ENCODE assay signal across 8 mouse cellular contexts in the genomic region with DNA sequence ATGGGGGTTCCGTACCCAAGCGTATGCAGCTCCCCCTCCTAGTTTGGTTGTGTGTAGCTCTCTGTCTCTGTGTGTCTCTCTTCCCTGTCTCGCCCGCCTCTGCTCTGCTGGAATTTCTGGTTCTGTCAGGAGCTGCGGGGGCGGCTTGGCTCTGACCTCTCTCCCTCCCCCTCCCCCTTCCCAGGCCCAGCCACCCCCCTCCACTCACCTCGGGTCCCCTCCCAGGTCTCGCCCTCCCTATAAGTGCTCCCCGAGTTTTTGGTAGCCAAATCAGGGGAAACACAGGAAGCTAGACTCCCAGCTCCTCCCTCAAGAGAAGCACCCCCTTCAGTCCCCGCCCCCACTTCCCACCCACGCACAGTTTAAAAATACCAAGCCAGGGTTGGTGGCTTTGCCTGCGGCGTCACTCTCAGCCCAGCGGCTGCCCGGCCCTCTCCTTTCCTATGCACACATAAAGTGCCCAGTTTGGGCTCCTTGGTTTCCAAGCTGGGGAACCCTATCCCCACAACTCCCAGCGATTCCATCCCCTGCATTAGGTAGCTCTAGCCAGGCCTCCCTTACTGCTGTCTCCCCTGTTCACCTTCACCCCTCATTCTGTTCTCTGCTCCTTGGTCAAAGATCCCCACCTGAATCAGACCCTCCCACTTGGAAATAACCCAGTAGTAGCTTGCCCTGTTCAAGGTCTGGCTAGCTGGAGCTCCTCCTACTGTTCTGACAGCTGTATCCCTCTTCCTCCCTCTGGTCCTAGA. TPM values are rescaled to one million over a fixed set of nuclear protein-coding genes. Genes with fewer than 3 reads are reported as not detected.
DNase-seq lines count a peak whose midpoint lies in the region; ATAC-seq and TF ChIP-seq lines count a peak whose summit lies in the region.

No protein-coding gene starts in this region.

- ATAC-seq in Patski, result peak; percentile 34
- peak; percentile 36 for ATAC-seq in common myeloid progenitor, adult 5-6 weeks (replicated peaks; ENCODE audit: low read depth, poor library complexity, severe bottlenecking)
- peak; percentile 55 for ATAC-seq in lung, embryonic 14.5 days (ENCODE audit: insufficient read depth)
- ATAC-seq in neural tube, embryonic 15.5 days (ENCODE audit: low FRiP score), result no peak

- H3K27ac ChIP-seq in heart, embryonic 10.5 days, result peak overlapping the region; percentile 82
- H3K27ac ChIP-seq in lung, embryonic 14.5 days (ENCODE audit: low read depth), result peak overlapping the region; percentile 91
- H3K27ac ChIP-seq in neural tube, embryonic 15.5 days (replicated peaks), result no peak overlapping the region

- in situ Hi-C loops in Patski (cut with MboI; ENCODE audit: low pct_unique_long_range_greater_than_20kb), result loop anchor here (25.0 kb wide), 3 partner anchors 375 to 1250 kb away; partner anchors contain the start of genes Bloc1s1, Cd63, Cdk4 and March9

- CTCF ChIA-PET in Patski (lab: Charles Lee), result interaction anchor here (0.6 to 1.5 kb wide), 7 partner anchors 8 to 93 kb away, joined by 3 to 5 read pairs (median 4); partner anchors contain the start of genes Lrp1, Stat6 and Tac2

- H3K4me2 ChIP-seq in lung, embryonic 14.5 days, result peak overlapping the region; percentile 88
- H3K4me2 ChIP-seq in neural tube, embryonic 15.5 days, result peak overlapping the region; percentile 45

- no peaks in the 10 kb centered on the region for H3K27me3 ChIP-seq in Patski
- H3K27me3 ChIP-seq in heart, embryonic 10.5 days (ENCODE audit: insufficient read depth, poor library complexity, severe bottlenecking), result peaks cover 39% of the 10 kb centered on the region
- no peaks in the 10 kb centered on the region for H3K27me3 ChIP-seq in lung, embryonic 14.5 days (ENCODE audit: insufficient read depth, low read length)
- peaks cover 71% of the 10 kb centered on the region for H3K27me3 ChIP-seq in neural tube, embryonic 15.5 days (replicated peaks)

- peak overlapping the region; percentile 46 for H3K9ac ChIP-seq in lung, embryonic 14.5 days
- 0 out of 2 replicates have a peak overlapping the region, but pooled peaks have one; percentile 2 for H3K9ac ChIP-seq in neural tube, embryonic 15.5 days (replicated peaks)

- no peak for TF ChIP-seq CTCF in Patski (IDR thresholded peaks at IDR 0.05)
- TF ChIP-seq CTCF in lung, embryonic 14.5 days (IDR thresholded peaks at IDR 0.05; ENCODE audit: low read depth), result no peak

- POLR2A ChIA-PET in Patski (lab: Charles Lee), result interaction anchor here (0.9 to 4.1 kb wide), 3 partner anchors 9 to 31 kb away, joined by 3 to 25 read pairs (median 4); partner anchors contain the start of gene Stat6

- peak overlapping the region; percentile 55 for H3K4me3 ChIP-seq in heart, embryonic 10.5 days
- H3K4me3 ChIP-seq in lung, embryonic 14.5 days (ENCODE audit: low read depth, low read length), result peak overlapping the region; percentile 27
- H3K4me3 ChIP-seq in neural tube, embryonic 15.5 days (replicated peaks), result peak overlapping the region; percentile 13

- H3K9me3 ChIP-seq in heart, embryonic 10.5 days, result no peaks in the 10 kb centered on the region
- no peaks in the 10 kb centered on the region for H3K9me3 ChIP-seq in lung, embryonic 14.5 days (ENCODE audit: low read depth, low read length)
- H3K9me3 ChIP-seq in neural tube, embryonic 15.5 days (replicated peaks), result no peaks in the 10 kb centered on the region

- H3K36me3 ChIP-seq in heart, embryonic 10.5 days, result peaks cover 46% of the 10 kb centered on the region
- peaks cover 49% of the 10 kb centered on the region for H3K36me3 ChIP-seq in lung, embryonic 14.5 days (ENCODE audit: insufficient read depth)
- H3K36me3 ChIP-seq in neural tube, embryonic 15.5 days, result no peaks in the 10 kb centered on the region

- H3K4me1 ChIP-seq in heart, embryonic 10.5 days, result peaks cover 72% of the 10 kb centered on the region
- H3K4me1 ChIP-seq in lung, embryonic 14.5 days (ENCODE audit: insufficient read depth), result peaks cover 31% of the 10 kb centered on the region
- peaks cover 46% of the 10 kb centered on the region for H3K4me1 ChIP-seq in neural tube, embryonic 15.5 days

- peak; percentile 88 for DNase-seq in CD4-positive helper T cell, adult 2 months (ENCODE audit: low read depth, low spot score)
- no peak for DNase-seq in Patski (ENCODE audit: low read depth, low spot score)
- peak; percentile 87 for DNase-seq in heart, embryonic 10.5 days (ENCODE audit: low spot score)
- DNase-seq in kidney, adult 8-10 months, result peak; percentile 79 to 89
- peak; percentile 82 for DNase-seq in lung, embryonic 14.5 days
- DNase-seq in urinary bladder, postnatal 25 days (ENCODE audit: low spot score), result peak; percentile 50

- WGBS in heart, embryonic 10.5 days, result under 1% methylated on average over 16 of the region's 16 CpGs
- WGBS in lung, embryonic 14.5 days, result 6% methylated on average over 16 of the region's 16 CpGs
- 1% methylated on average over 16 of the region's 16 CpGs for WGBS in neural tube, embryonic 15.5 days

RNA-seq across cellular contexts. Expression of gene Nemp1, which starts 4.6 kb away (rescaled TPM):
- 8.0 TPM for polyA plus RNA-seq in Patski (2021)
- total RNA-seq in common myeloid progenitor, adult 5-6 weeks (2017), result 20.8 and 22.6 TPM in 2 replicates
- 7.7 and 8.8 TPM in 2 replicates for polyA plus RNA-seq in heart, embryonic 10.5 days (2016; fragmentation: Nextera tagmentation; extraction: Ambion mirVana)
- 11.2 and 13.2 TPM in 2 replicates for polyA plus RNA-seq in lung, embryonic 14.5 days (2014; fragmentation: Nextera tagmentation; extraction: Ambion mirVana)
- 3.4 and 4.7 TPM in 2 replicates for polyA plus RNA-seq in neural tube, embryonic 15.5 days (2015; fragmentation: Nextera tagmentation; extraction: Ambion mirVana)

RNA-seq across cellular contexts. Expression of gene Nab2, which starts 6.3 kb away (rescaled TPM):
- polyA plus RNA-seq in Patski (2021), result 31.8 TPM
- 5.7 and 6.8 TPM in 2 replicates for total RNA-seq in common myeloid progenitor, adult 5-6 weeks (2017)
- polyA plus RNA-seq in heart, embryonic 10.5 days (2016; fragmentation: Nextera tagmentation; extraction: Ambion mirVana), result 11.4 and 12.6 TPM in 2 replicates
- polyA plus RNA-seq in lung, embryonic 14.5 days (2014; fragmentation: Nextera tagmentation; extraction: Ambion mirVana), result 11.6 and 13.5 TPM in 2 replicates
- 2.5 and 4.8 TPM in 2 replicates for polyA plus RNA-seq in neural tube, embryonic 15.5 days (2015; fragmentation: Nextera tagmentation; extraction: Ambion mirVana)

RNA-seq across cellular contexts. Expression of gene Stat6, which starts 19.3 kb away (rescaled TPM):
- polyA plus RNA-seq in Patski (2021), result 67.3 TPM
- 33.1 and 48.3 TPM in 2 replicates for total RNA-seq in common myeloid progenitor, adult 5-6 weeks (2017)
- polyA plus RNA-seq in heart, embryonic 10.5 days (2016; fragmentation: Nextera tagmentation; extraction: Ambion mirVana), result 22.5 and 28.1 TPM in 2 replicates
- polyA plus RNA-seq in lung, embryonic 14.5 days (2014; fragmentation: Nextera tagmentation; extraction: Ambion mirVana), result 27.8 and 28.1 TPM in 2 replicates
- polyA plus RNA-seq in neural tube, embryonic 15.5 days (2015; fragmentation: Nextera tagmentation; extraction: Ambion mirVana), result 5.0 and 11.5 TPM in 2 replicates

RNA-seq across cellular contexts. Expression of gene Lrp1, which starts 41.1 kb away (rescaled TPM):
- 62.5 TPM for polyA plus RNA-seq in Patski (2021)
- total RNA-seq in common myeloid progenitor, adult 5-6 weeks (2017), result 0.97 and 3.2 TPM in 2 replicates
- 37.4 and 51.8 TPM in 2 replicates for polyA plus RNA-seq in heart, embryonic 10.5 days (2016; fragmentation: Nextera tagmentation; extraction: Ambion mirVana)
- polyA plus RNA-seq in lung, embryonic 14.5 days (2014; fragmentation: Nextera tagmentation; extraction: Ambion mirVana), result 68.7 and 73.0 TPM in 2 replicates
- 102 and 108 TPM in 2 replicates for polyA plus RNA-seq in neural tube, embryonic 15.5 days (2015; fragmentation: Nextera tagmentation; extraction: Ambion mirVana)

RNA-seq across cellular contexts. Expression of gene Myo1a, which starts 42.9 kb away (rescaled TPM):
- 0.17 TPM for polyA plus RNA-seq in Patski (2021)
- total RNA-seq in common myeloid progenitor, adult 5-6 weeks (2017), result not detected in 2 replicates
- polyA plus RNA-seq in heart, embryonic 10.5 days (2016; fragmentation: Nextera tagmentation; extraction: Ambion mirVana), result 0.42 and 0.45 TPM in 2 replicates
- 0.23 and 0.28 TPM in 2 replicates for polyA plus RNA-seq in lung, embryonic 14.5 days (2014; fragmentation: Nextera tagmentation; extraction: Ambion mirVana)
- 1.2 and 2.1 TPM in 2 replicates for polyA plus RNA-seq in neural tube, embryonic 15.5 days (2015; fragmentation: Nextera tagmentation; extraction: Ambion mirVana)
